Mouse (Mus musculus) adrenal gland, adult 2 months (tissue): ENCODE measurements around the gene Hdac9. TPM values are rescaled to one million over a fixed set of nuclear protein-coding genes. Genes with fewer than 3 reads are reported as not detected.

Experiments used
- DNase-seq: peaks from one replicate; pipeline ENCODE4 v3.0.0; 2021
- polyA plus RNA-seq: library from polyadenylated mRNA; depleted of rRNA; stranded (reverse); fragments of >200 nt; gene quantifications from 2 replicates; pipeline ENCODE4 v1.2.3, GENCODE M21; 2012
- total RNA-seq, 2 experiments: library from RNA; stranded (reverse); gene quantifications; 2 replicates each; pipeline ENCODE4 v1.2.3; 2021

Gene Hdac9
- total and polyA plus RNA-seq, 3 experiments, result 0.15 to 1.6 (median 0.95) TPM

- DNase-seq, result no peak
Observed at GRCm38 (mm10) chr12:34338886-34339285, 578.0 kb downstream of the Hdac9 start.

GRCm38 (mm10) chr12:34334455-34335084 is 582.3 kb downstream of the Hdac9 start:
- no peak for DNase-seq

GRCm38 (mm10) chr12:34332884-34333283 is 584.0 kb downstream of the Hdac9 start:
- DNase-seq, result no peak

GRCm38 (mm10) chr12:34327111-34327510 is 589.8 kb downstream of the Hdac9 start:
- no peak for DNase-seq

GRCm38 (mm10) chr12:34312113-34312719 is 604.7 kb downstream of the Hdac9 start:
- DNase-seq, result no peak

- DNase-seq, result no peak
Observed at GRCm38 (mm10) chr12:34305453-34305852, 611.4 kb downstream of the Hdac9 start.

- no peak for DNase-seq
Observed at GRCm38 (mm10) chr12:34292346-34292745, 624.5 kb downstream of the Hdac9 start.

GRCm38 (mm10) chr12:34287218-34287617 is 629.7 kb downstream of the Hdac9 start:
- DNase-seq, result no peak

GRCm38 (mm10) chr12:34284888-34285287 is 632.0 kb downstream of the Hdac9 start:
- no peak for DNase-seq

- no peak for DNase-seq
Observed at GRCm38 (mm10) chr12:34284396-34284795, 632.5 kb downstream of the Hdac9 start.

- no peak for DNase-seq
Observed at GRCm38 (mm10) chr12:34278822-34279221, 638.1 kb downstream of the Hdac9 start.

- no peak for DNase-seq
Observed at GRCm38 (mm10) chr12:34273816-34274215, 643.1 kb downstream of the Hdac9 start.

GRCm38 (mm10) chr12:34270096-34270495 is 646.8 kb downstream of the Hdac9 start:
- DNase-seq, result no peak

GRCm38 (mm10) chr12:34269472-34270040 is 647.3 kb downstream of the Hdac9 start:
- DNase-seq, result no peak

- DNase-seq, result no peak
Observed at GRCm38 (mm10) chr12:34259651-34260050, 657.2 kb downstream of the Hdac9 start.

- DNase-seq, result no peak
Observed at GRCm38 (mm10) chr12:34249160-34249559, 667.7 kb downstream of the Hdac9 start.

- no peak for DNase-seq
Observed at GRCm38 (mm10) chr12:34248193-34249121, 668.4 kb downstream of the Hdac9 start.

GRCm38 (mm10) chr12:34238796-34239195 is 678.1 kb downstream of the Hdac9 start:
- no peak for DNase-seq

GRCm38 (mm10) chr12:34231621-34232150 is 685.2 kb downstream of the Hdac9 start:
- no peak for DNase-seq

GRCm38 (mm10) chr12:34224505-34224904 is 692.4 kb downstream of the Hdac9 start:
- no peak for DNase-seq

GRCm38 (mm10) chr12:34221014-34221413 is 695.9 kb downstream of the Hdac9 start:
- DNase-seq, result no peak
